Mouse (Mus musculus): ENCODE results near the gene Timd4.

GRCm38 (mm10) chr11:46835080-46835479 lies 24.5 kb downstream of the Timd4 start:
- TF ChIP-seq POLR2A (IDR thresholded peaks at IDR 0.05; ENCODE audit: borderline replicate concordance, control insufficient read depth, low read depth, low read length) (no peak), CTCF (IDR thresholded peaks at IDR 0.05; ENCODE audit: control insufficient read depth, insufficient read depth, low read length) (no peak)

All from bone marrow, adult 2 months (tissue).